Mouse (Mus musculus) CD4-positive, CD25-positive, alpha-beta regulatory T cell, adult 4 months (primary cell): ENCODE measurements around the gene Mamdc2. TPM values are rescaled to one million over a fixed set of nuclear protein-coding genes. Genes with fewer than 3 reads are reported as not detected.
A peak's percentile ranks its signal among the peaks of the same experiment; 100 is the strongest.

Experiments
- ATAC-seq: one replicate; pipeline ENCODE4 v1.8.0; 2017
- polyA plus RNA-seq, 2 experiments: library from polyadenylated mRNA; unstranded; fragments of 100-300 nt; shearing (Covaris generic); gene quantifications; one replicate each; pipeline ENCODE4 v1.2.1; 2017

The Mamdc2 gene
- polyA plus RNA-seq, 2 experiments from 2014 or later: not detected

DNA sequence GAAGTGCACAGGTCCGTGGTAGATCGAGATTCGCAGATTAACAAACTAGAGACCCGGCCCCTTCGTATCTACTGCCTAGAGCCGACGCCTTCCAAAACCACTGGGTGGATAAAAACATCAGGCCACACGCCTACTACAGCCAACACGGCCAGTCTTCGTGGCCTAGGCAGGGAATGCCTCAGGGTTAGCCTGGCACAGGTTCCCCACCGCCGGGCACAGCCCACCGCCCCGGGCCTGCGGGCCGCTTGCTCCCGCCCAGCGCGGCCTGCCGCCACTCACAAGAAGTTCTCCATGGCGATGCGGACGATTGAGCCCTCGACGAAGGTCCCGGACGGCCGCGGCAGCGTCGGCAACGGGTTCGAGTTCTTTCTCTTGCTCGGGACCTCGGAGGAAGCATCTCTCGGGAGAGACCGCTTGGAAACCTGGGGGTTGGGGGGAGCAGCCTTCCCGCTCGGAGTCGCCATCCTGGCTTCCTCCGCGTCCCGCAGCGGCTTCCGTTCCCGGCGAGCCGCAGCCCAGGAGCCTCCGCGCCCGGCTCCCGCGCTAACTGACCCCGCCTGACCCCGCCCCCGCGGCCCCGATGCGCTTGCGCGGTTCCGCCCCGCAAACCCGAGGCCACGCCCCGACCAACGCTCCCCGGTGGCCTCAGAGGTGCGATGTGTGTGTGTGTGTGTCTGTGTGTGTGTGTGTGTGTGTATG lies 174.7 kb downstream of the Mamdc2 start, which contains the start of gene Smc5:
TSS of gene Smc5 (minus strand) at position 543 of the 699 bp plus-strand sequence.
- ATAC-seq: peak; percentile 93

GRCm38 (mm10) chr19:23256771-23257170 lies 191.5 kb downstream of the Mamdc2 start:
- no peak for ATAC-seq

Other genes with a start within 250 kb of the Mamdc2 start
- gene Smc5, start 174.5 kb downstream of the Mamdc2 start, polyA plus RNA-seq: 10 to 100 TPM; 27.4 to 33.6 TPM
- gene 1700028P14Rik, start 204.4 kb upstream of the Mamdc2 start, polyA plus RNA-seq: not detected
- gene Ptar1, start 239.0 kb upstream of the Mamdc2 start, polyA plus RNA-seq: 10 to 100 TPM in 1 of 2 experiments, 1 to 10 TPM in 1; 9.1 to 13.3 TPM